Mouse (Mus musculus): ENCODE measurements at regions not wholly inside any gene's neighbourhood (a gene's known extent, or its start where the extent isn't known, plus 50 kb on each side); places are given as distances from the start of the nearest gene placed in this dataset.

- no peak for DNase-seq (ENCODE audit: low read depth, low spot score)
Measured at GRCm38 (mm10) chr1:143071781-143072382, 568.6 kb upstream of the B3galt2 start.

GRCm38 (mm10) chr1:143074999-143075398, 565.5 kb upstream of the B3galt2 start:
- DNase-seq (ENCODE audit: low read depth, low spot score): no peak

- no peak for DNase-seq (ENCODE audit: low read depth, low spot score)
Measured at GRCm38 (mm10) chr1:143080441-143080840, 560.0 kb upstream of the B3galt2 start.

GRCm38 (mm10) chr1:143096904-143097303, 543.6 kb upstream of the B3galt2 start:
- no peak for DNase-seq (ENCODE audit: low read depth, low spot score)

- peak; percentile 15 for DNase-seq (ENCODE audit: low read depth, low spot score)
Measured at GRCm38 (mm10) chr1:143098307-143098706, 542.2 kb upstream of the B3galt2 start.

- no peak for DNase-seq (ENCODE audit: low read depth, low spot score)
Measured at GRCm38 (mm10) chr1:143122185-143122584, 518.3 kb upstream of the B3galt2 start.

- peak; percentile 73 for DNase-seq (ENCODE audit: low read depth, low spot score)
Measured at GRCm38 (mm10) chr1:143130257-143130656, 510.2 kb upstream of the B3galt2 start.

GRCm38 (mm10) chr1:143132806-143133205, 507.7 kb upstream of the B3galt2 start:
- DNase-seq (ENCODE audit: low read depth, low spot score): no peak

- DNase-seq (ENCODE audit: low read depth, low spot score): no peak
Measured at GRCm38 (mm10) chr1:143145111-143145984, 495.1 kb upstream of the B3galt2 start.

GRCm38 (mm10) chr1:143171286-143171685, 469.2 kb upstream of the B3galt2 start:
- peak; percentile 37 for DNase-seq (ENCODE audit: low read depth, low spot score)

GRCm38 (mm10) chr1:143173836-143174235, 466.6 kb upstream of the B3galt2 start:
- peak; percentile 76 for DNase-seq (ENCODE audit: low read depth, low spot score)

- DNase-seq (ENCODE audit: low read depth, low spot score): no peak
Measured at GRCm38 (mm10) chr1:143192167-143192793, 448.2 kb upstream of the B3galt2 start.

- peak; percentile 95 for DNase-seq (ENCODE audit: low read depth, low spot score)
Measured at GRCm38 (mm10) chr1:143200213-143200889, 440.1 kb upstream of the B3galt2 start.

- no peak for DNase-seq (ENCODE audit: low read depth, low spot score)
Measured at GRCm38 (mm10) chr1:143200971-143201370, 439.5 kb upstream of the B3galt2 start.

- no peak for DNase-seq (ENCODE audit: low read depth, low spot score)
Measured at GRCm38 (mm10) chr1:143202182-143202581, 438.3 kb upstream of the B3galt2 start.

GRCm38 (mm10) chr1:143204070-143204469, 436.4 kb upstream of the B3galt2 start:
- DNase-seq (ENCODE audit: low read depth, low spot score): no peak

- DNase-seq (ENCODE audit: low read depth, low spot score): no peak
Measured at GRCm38 (mm10) chr1:143206995-143207394, 433.5 kb upstream of the B3galt2 start.

- peak; percentile 8 for DNase-seq (ENCODE audit: low read depth, low spot score)
Measured at GRCm38 (mm10) chr1:143207399-143208065, 432.9 kb upstream of the B3galt2 start.

GRCm38 (mm10) chr1:143217401-143217800, 423.1 kb upstream of the B3galt2 start:
- DNase-seq (ENCODE audit: low read depth, low spot score): no peak

GRCm38 (mm10) chr1:143231969-143232368, 408.5 kb upstream of the B3galt2 start:
- no peak for DNase-seq (ENCODE audit: low read depth, low spot score)

GRCm38 (mm10) chr1:143258470-143259215, 381.8 kb upstream of the B3galt2 start:
- DNase-seq (ENCODE audit: low read depth, low spot score): no peak

Data from brain, adult 2 months (tissue).